Mouse (Mus musculus) ES-Bruce4 (cell line): ENCODE data around the gene Zfp619. TPM values are rescaled to one million over a fixed set of nuclear protein-coding genes. Genes with fewer than 3 reads are reported as not detected.

Experiments
- H3K27ac ChIP-seq: 2 replicates; pipeline ENCODE4 v1.5.1; 2012; ENCODE audit warnings: low read length, inconsistent platforms; ENCODE audit not compliant: insufficient read depth
- H3K27me3 ChIP-seq: 2 replicates; pipeline ENCODE4 v1.6.1; 2012; ENCODE audit warnings: mild to moderate bottlenecking, low read length, inconsistent platforms; ENCODE audit not compliant: control insufficient read depth, poor library complexity, insufficient read depth, severe bottlenecking
- H3K36me3 ChIP-seq: 2 replicates; pipeline ENCODE4 v1.6.1; 2012; ENCODE audit warnings: inconsistent platforms, mild to moderate bottlenecking, low read length, moderate library complexity; ENCODE audit not compliant: control insufficient read depth, poor library complexity, insufficient read depth, severe bottlenecking
- H3K4me1 ChIP-seq: one replicate; pipeline ENCODE4 v1.8.1; 2011; ENCODE audit warnings: low read length; ENCODE audit not compliant: control insufficient read depth, insufficient read depth
- H3K4me3 ChIP-seq: 2 replicates; pipeline ENCODE4 v1.5.1; 2011; ENCODE audit warnings: low read depth, mild to moderate bottlenecking, low read length
- H3K9ac ChIP-seq: 2 replicates; pipeline ENCODE4 v1.6.1; 2012; ENCODE audit warnings: low read depth, mild to moderate bottlenecking, inconsistent platforms; ENCODE audit not compliant: poor library complexity, severe bottlenecking
- H3K9me3 ChIP-seq: replicated peaks from 2 replicates; pipeline ENCODE4 v1.6.1; 2012; ENCODE audit warnings: mild to moderate bottlenecking, low read length, inconsistent platforms; ENCODE audit not compliant: control insufficient read depth, poor library complexity, insufficient read depth, severe bottlenecking
- CTCF ChIP-seq: IDR thresholded peaks from one replicate; pipeline ENCODE4 v1.8.1; 2011; ENCODE audit warnings: low read depth, low read length
- EP300 ChIP-seq: IDR thresholded peaks from 2 replicates; pipeline ENCODE4 v1.6.1; 2011; ENCODE audit warnings: low read depth, low read length; ENCODE audit not compliant: insufficient read depth
- POLR2A ChIP-seq: IDR thresholded peaks from one replicate; pipeline ENCODE4 v1.8.1; 2011; ENCODE audit warnings: low read length; ENCODE audit not compliant: insufficient read depth
- polyA plus RNA-seq: library from polyadenylated mRNA; stranded (reverse); fragments of >200 nt; gene quantifications from 2 replicates; pipeline ENCODE4 v1.2.4, GENCODE M21; 2011; ENCODE audit warnings: low read depth; ENCODE audit not compliant: missing spikeins, insufficient read depth, insufficient read length

The Zfp619 gene
- polyA plus RNA-seq, 1 experiment, result 3.1 TPM

GRCm38 (mm10) chr7:39549336-39549735 lies 31.8 kb downstream of the Zfp619 start:
- H3K36me3 ChIP-seq, result no peaks in the 10 kb centered on the region
- H3K4me3 ChIP-seq, result no peak overlapping the region
- no peak for TF ChIP-seq POLR2A
- TF ChIP-seq CTCF, result no peak
- TF ChIP-seq EP300, result no peak
- H3K9ac ChIP-seq, result no peak overlapping the region
- H3K27me3 ChIP-seq, result no peaks in the 10 kb centered on the region
- no peaks in the 10 kb centered on the region for H3K4me1 ChIP-seq
- H3K9me3 ChIP-seq, result no peaks in the 10 kb centered on the region
- no peak overlapping the region for H3K27ac ChIP-seq

DNA sequence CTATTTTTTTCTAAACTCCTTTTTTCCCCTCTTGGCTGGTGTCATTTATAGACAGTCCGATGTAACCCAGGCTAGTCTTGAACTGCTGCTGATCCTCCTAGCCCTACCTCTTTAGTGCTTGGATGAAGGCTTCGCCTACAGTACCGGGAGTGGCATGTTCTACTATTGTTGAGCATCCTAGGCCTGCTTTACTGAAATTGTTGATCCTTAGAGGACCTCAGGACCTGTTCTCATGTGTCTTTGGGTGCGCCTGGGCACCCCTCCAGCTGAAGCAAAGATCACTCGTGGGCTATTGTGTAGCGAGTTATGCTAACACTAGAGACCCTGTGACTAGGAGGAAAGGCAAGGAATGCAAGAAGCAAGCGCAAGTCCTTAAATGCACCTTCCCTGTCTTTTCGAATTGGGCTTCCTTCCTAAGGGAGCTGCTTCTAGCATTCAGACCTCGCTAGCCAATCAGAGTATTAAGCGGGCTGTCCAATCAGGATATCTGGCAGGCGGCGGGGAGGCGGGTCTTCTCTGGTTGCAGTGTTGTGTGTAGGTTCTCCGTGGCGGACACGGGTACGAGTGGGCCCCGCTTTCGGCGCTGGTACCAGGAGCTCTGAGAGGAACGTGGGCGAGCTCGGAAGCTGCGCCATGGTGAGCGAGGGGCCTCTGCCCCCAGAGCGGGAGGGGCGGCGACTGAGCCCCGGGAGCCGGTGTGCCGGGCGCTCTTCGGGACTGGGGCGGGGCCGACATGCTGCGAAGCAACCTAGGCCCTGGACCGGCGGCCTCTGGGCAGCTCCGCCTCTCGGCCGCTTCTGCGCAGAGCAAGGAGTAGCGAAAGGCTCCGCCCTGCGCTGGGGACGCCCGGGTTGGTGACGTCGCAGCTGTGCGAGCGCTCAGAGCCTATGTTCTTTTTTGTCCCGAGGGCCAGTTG lies 34.7 kb downstream of the Zfp619 start:
- H3K27me3 ChIP-seq, result no peaks in the 10 kb centered on the region
- peak overlapping the region; percentile 90 for H3K4me3 ChIP-seq
- H3K9ac ChIP-seq, result peak overlapping the region; percentile 85
- TF ChIP-seq CTCF, result no peak
- TF ChIP-seq POLR2A, result peak; percentile 69
- 0 out of 2 replicates have a peak, but pooled peaks cover 2% of the 10 kb centered on the region for H3K36me3 ChIP-seq
- H3K9me3 ChIP-seq, result no peaks in the 10 kb centered on the region
- peak overlapping the region; percentile 77 for H3K27ac ChIP-seq
- H3K4me1 ChIP-seq, result no peaks in the 10 kb centered on the region

DNA sequence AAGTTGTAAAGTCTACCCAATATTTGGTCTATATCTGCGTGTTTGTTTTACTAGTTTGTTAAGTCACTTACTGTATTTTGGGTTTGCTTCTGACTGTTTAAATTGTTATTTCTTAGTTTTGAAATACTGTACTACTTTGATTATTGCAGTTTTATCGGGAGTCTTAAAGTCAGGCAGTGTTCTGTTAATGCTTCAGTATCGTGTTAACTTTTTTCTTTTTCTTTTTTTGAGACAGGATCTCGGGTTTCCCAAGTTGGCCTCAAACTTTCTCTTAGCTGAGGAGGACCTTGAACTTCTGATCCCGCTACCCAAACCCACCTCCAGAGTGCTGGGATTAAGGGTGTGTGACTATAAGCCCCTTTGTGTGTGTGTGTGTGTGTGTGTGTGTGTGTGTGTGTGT lies 35.4 kb downstream of the Zfp619 start:
- H3K9me3 ChIP-seq, result no peaks in the 10 kb centered on the region
- H3K4me1 ChIP-seq, result no peaks in the 10 kb centered on the region
- 0 out of 2 replicates have a peak, but pooled peaks cover 2% of the 10 kb centered on the region for H3K36me3 ChIP-seq
- no peaks in the 10 kb centered on the region for H3K27me3 ChIP-seq
- H3K4me3 ChIP-seq, result no peak overlapping the region
- no peak overlapping the region for H3K27ac ChIP-seq
- H3K9ac ChIP-seq, result no peak overlapping the region
- TF ChIP-seq CTCF, result no peak
- no peak for TF ChIP-seq POLR2A
- no peak for TF ChIP-seq EP300

GRCm38 (mm10) chr7:39553871-39554270 lies 36.3 kb downstream of the Zfp619 start:
- no peak overlapping the region for H3K4me3 ChIP-seq
- TF ChIP-seq EP300 (no peak), CTCF (no peak), POLR2A (no peak)

DNA sequence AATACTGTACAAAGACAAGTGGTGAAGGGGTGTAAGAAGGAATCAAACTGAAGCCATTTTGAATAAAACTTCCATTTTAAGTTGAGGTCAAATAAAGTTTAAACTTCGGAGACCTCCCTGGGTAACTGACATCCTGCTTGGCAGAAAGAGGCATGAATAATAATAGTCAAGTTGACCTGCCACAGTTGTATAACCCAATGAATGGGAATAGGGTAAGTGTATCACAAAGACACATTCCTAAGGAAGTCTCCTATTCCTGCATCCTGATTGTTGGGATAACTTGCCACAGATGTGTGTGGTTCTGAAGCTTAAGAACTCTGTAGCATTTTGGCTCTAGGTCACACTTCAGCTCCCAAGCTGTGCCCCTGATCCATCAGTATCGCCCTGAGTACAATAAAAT lies 62.5 kb downstream of the Zfp619 start:
- Histone ChIP-seq H3K36me3 (no peaks in the 10 kb centered on the region), H3K27ac (no peak overlapping the region), H3K4me3 (no peak overlapping the region), H3K4me1 (peaks cover 3% of the 10 kb centered on the region), H3K27me3 (no peaks in the 10 kb centered on the region), H3K9ac (no peak overlapping the region), H3K9me3 (no peaks in the 10 kb centered on the region)
- no peak for TF ChIP-seq POLR2A
- TF ChIP-seq EP300, result no peak
- no peak for TF ChIP-seq CTCF

More at GRCm38 (mm10) chr7:39553871-39554270, 36.3 kb downstream of the Zfp619 start:
- Histone ChIP-seq H3K9ac (no peak overlapping the region), H3K4me1 (no peaks in the 10 kb centered on the region), H3K27me3 (no peaks in the 10 kb centered on the region), H3K36me3 (0 out of 2 replicates have a peak, but pooled peaks cover 2% of the 10 kb centered on the region), H3K27ac (no peak overlapping the region), H3K9me3 (no peaks in the 10 kb centered on the region)

- no peak overlapping the region for H3K9ac ChIP-seq
- no peak overlapping the region for H3K27ac ChIP-seq
- no peaks in the 10 kb centered on the region for H3K27me3 ChIP-seq
- no peak overlapping the region for H3K4me3 ChIP-seq
- H3K4me1 ChIP-seq, result peaks cover 3% of the 10 kb centered on the region
- no peaks in the 10 kb centered on the region for H3K9me3 ChIP-seq
- no peak for TF ChIP-seq CTCF
- TF ChIP-seq EP300, result no peak
- no peak for TF ChIP-seq POLR2A
- H3K36me3 ChIP-seq, result no peaks in the 10 kb centered on the region
These were observed 63.0 kb downstream of the Zfp619 start for GRCm38 (mm10) chr7:39580601-39581000.
